Mouse (Mus musculus): ENCODE results near the gene Gm15262. TPM values are rescaled to one million over a fixed set of nuclear protein-coding genes. Genes with fewer than 3 reads are reported as not detected.

Gene Gm15262
- polyA plus RNA-seq (2014; fragmentation: Illumina TruSeq; extraction: RNeasy Lipid Tissue Mini Kit (QIAGEN cat#74804)), result 0.26 TPM

GRCm38 (mm10) chrX:161287156-161287555 lies at the start of gene Gm15262:
TSS of gene Gm15262 (plus strand) at chrX:161287456.

Other genes starting within 250 kb of the Gm15262 start
- 11.3 TPM for gene Scml2, start 170.3 kb upstream of the Gm15262 start, polyA plus RNA-seq (2014; fragmentation: Illumina TruSeq; extraction: RNeasy Lipid Tissue Mini Kit (QIAGEN cat#74804))

Data from ovary, adult 10 weeks (tissue).